Mouse (Mus musculus): ENCODE data around the gene Gm340.
A peak's percentile ranks its signal among the peaks of the same experiment; 100 is the strongest.

The Gm340 gene

DNA sequence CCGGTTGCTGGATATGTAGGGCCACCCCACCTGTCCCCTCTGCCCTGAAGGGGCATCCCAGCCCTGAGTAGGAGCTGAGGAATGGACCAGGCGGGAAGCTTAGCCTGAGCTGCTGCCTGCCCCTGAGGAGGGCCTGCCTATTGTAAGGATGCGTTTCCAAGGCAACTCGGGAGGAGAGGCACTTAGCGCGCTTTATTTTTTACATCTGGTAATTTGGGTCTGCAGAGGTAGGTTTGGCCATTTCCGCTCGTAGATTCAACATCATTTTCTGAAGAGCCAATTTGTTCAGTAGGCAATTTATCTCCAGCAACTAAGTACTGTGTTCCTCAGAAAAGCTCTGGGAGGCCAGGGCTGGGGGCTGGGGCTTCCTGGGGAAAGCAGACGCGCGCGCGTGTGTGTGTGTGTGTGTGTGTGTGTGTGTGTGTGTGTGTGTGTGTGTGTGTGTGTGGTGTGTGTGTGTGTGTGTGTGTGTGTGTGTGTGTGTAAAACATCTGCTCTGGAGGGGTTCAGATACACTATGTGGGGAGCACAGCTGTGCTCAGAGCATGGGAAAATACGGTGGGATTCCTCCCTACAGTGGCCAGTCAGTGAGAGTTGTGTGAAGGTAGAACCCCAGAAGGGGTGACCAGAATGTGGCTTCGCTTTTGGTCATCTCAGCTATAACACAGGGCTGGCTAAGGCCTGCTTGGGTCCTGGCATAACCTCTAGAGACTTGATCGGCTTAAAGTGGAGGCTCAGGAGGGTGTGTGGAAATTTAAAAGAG lies 31.3 kb downstream of the Gm340 start:
- DNase-seq (ENCODE audit: low read depth, low spot score): no peak

DNA sequence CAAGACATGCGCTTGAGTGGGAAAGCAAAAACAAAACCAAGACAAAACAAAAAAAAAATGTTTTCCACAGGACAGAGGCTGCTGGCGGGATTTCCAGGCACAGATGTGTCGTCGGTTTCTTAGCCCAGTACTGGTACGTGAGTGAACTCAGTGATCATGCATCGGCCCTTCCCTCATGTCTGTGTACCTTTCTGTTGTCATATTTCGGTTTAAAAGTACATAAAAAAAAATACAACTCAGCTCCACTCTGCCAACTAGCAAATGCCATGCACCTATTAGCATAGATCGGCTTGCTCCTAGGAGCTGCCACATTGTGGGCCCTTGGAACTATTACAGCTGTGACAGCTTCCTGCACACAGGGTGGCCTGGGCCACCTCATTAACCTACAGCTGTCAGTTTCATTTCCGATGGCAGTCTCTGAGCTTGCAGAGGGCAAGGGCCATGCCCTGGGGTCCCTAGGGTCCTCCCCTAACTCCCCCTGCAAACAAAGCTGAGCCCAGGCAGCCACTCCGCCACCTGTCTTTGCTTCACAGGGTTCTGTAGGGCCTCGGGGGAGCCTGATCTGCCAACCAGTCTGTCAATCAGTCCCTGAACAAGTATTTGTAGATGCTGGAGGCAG lies 33.5 kb downstream of the Gm340 start:
- DNase-seq (ENCODE audit: low read depth, low spot score): no peak

GRCm38 (mm10) chr19:41616274-41616673 lies 34.1 kb downstream of the Gm340 start:
- DNase-seq (ENCODE audit: low read depth, low spot score): no peak

DNA sequence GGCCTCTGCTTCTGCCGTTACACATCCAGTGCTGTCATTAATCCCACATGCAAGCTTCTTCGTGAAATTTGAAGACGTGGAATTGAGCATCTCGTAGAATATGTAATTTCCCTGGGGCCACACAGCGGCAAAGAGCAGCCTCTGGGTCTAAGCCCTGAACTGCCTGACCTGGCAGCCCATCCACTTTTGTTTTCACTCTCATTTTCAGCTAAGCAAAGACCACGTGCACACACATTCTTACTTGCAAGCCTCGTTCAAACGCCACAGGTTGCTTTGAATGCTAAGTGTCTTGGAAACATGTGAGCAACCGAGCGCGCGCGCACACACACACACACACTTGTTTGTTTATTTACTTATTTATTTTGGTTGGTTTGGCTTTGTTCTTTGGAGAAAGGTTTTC lies 34.9 kb downstream of the Gm340 start:
- no peak for DNase-seq (ENCODE audit: low read depth, low spot score)

GRCm38 (mm10) chr19:41618153-41618657 lies 36.0 kb downstream of the Gm340 start:
- DNase-seq (ENCODE audit: low read depth, low spot score): no peak

DNA sequence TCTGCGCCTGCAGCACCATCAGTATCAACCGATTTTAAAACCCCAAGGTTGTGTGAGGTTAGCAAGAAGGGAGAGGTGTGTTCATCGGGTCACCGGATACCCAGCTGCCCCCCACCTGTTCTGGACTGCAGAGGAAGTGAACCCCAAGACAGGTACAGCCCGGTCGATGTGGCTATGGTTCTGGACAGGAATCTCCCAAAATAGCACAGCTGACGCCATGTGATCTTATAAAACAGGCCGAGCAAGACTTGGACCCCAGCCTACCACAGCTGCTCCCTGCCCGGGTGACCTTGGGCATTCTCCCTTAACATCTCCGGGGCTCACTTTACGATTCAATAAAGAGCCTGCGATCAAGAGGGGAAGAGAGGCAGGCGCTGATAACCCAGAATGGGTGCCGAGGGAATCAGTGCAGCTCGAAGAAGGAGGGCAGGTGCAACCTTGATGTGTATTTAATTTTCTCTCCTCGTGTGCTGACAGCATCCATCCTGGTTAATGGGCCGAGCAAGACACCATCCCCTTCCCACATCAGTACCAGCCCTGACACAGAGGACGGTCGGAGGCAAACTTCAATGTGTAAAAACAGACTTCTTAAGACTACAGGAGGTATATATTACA lies 36.7 kb downstream of the Gm340 start:
- DNase-seq (ENCODE audit: low read depth, low spot score): no peak

GRCm38 (mm10) chr19:41620366-41621092 lies 38.4 kb downstream of the Gm340 start:
- no peak for DNase-seq (ENCODE audit: low read depth, low spot score)

GRCm38 (mm10) chr19:41628970-41629369 lies 46.8 kb downstream of the Gm340 start:
- DNase-seq (ENCODE audit: low read depth, low spot score): no peak

DNA sequence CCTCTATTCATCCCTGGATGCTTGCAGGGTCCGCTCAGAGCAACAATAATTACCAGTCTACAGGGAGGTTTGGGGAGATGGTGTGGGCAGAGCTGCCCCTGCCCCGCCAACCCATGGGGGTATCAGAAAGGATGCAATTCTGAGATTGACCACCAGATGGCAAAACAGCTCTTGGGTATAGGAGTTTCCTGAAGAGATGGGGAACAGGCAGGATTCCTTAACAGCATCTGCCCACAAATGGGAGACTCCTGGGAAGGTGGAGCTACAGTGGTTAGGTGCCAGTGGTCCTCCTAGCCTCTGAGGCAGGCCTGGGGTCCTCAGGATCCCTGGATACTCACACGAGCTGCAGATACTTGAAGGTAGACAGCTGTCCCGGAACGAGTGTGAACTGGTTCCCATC lies 47.4 kb downstream of the Gm340 start:
- peak; percentile 71 for DNase-seq (ENCODE audit: low read depth, low spot score)

- DNase-seq (ENCODE audit: low read depth, low spot score): peak; percentile 6
These were observed 51.9 kb downstream of the Gm340 start for GRCm38 (mm10) chr19:41634099-41634498.

- no peak for DNase-seq (ENCODE audit: low read depth, low spot score)
These were observed 52.8 kb downstream of the Gm340 start for GRCm38 (mm10) chr19:41634999-41635398.

Data from CD4-positive, CD25-positive, alpha-beta regulatory T cell, adult 2 months (primary cell).